Mouse (Mus musculus) naive thymus-derived CD4-positive, alpha-beta T cell, adult 2 months (primary cell): ENCODE measurements around the gene Cog1.
A peak's percentile ranks its signal among the peaks of the same experiment; 100 is the strongest.

Experiments used
- DNase-seq: peaks from one replicate; pipeline ENCODE4 v3.0.0-alpha.2; 2011; ENCODE audit warnings: low read depth

Cog1 gene

DNA sequence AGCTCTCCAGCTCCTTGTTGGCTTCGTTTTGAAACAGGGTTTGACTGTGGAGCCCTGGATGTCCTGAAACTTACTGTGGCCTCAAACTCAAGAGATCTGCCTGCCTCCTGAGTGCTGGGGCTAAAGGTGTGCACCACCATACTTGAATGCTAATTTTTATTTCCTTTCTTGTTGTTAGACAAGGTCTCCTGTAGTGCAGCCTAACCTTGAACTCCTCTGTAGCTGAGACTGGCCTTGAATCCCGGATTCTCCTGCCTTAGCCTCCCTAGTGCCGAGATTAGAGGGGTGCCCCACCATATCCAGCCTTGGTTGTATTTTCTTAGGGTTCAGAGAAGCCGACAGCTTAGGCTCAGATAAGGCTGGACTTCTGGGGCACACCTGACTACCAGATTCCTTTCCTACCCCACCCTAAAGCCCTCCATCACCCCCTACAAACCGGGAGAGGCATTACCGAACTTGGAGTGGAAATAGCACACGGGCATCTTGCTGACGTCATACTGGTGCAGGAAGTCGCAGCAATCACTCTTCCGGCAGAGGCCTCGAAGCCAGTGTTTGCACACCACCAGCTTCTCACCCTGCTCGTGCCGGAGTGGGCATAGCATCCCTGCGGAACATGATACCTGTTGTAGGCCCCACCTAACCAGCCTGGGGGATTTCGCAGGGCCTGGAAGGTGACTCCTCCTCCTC lies 57.1 kb downstream of the Cog1 start:
- no peak for DNase-seq

GRCm38 (mm10) chr11:113708629-113709213 lies 59.8 kb downstream of the Cog1 start:
- no peak for DNase-seq

DNA sequence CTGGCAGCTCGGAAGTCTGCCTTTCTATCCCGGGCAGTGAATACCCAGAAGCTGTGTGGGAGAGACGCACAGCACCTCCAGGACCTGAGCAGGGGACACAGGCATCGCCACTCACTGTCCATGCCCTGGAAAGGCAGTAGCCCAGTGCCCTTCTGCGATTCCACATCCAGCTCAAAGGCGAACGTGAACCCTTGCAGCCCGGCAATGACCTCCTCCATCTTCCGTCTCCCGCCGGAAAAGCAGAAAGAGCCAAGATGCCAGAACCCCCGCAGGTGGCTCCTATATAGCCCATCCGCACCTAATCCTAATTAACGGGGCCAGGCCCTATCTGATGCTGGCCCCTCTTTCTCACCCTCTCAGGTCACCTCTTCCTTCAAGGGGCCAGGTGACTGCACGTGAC lies 60.3 kb downstream of the Cog1 start:
- no peak for DNase-seq

DNA sequence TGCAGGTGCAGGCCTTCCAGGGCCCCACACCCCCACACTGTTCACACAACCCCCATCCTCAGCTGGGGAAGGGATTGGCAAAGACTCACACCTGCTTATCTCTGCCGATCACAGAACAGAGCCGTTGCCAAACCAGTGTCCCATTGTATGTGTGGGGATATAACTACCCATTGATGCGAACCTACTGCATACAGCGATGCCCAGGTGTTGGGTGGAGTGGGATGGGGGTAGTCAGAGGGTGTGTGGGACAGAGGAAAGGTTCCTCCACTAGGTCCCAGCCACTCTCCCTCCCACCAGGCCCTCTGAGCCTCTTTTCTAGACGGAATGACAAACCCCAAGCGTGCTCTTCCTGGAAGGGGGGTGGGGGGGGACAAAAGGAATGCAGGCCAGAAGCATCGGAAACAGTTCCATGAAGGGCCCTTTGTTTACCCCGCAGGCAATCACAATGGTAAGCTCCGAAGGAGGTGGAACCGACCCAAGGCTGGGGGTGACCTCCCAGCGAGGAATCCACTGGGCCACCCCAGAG lies 60.8 kb downstream of the Cog1 start, which contains the start of gene Cpsf4l:
Gene Cpsf4l, minus strand, starts transcription at position 287 of the 526 bp plus-strand sequence.
- no peak for DNase-seq

- DNase-seq, result no peak
These were observed 61.3 kb downstream of the Cog1 start for GRCm38 (mm10) chr11:113710257-113710777.

DNA sequence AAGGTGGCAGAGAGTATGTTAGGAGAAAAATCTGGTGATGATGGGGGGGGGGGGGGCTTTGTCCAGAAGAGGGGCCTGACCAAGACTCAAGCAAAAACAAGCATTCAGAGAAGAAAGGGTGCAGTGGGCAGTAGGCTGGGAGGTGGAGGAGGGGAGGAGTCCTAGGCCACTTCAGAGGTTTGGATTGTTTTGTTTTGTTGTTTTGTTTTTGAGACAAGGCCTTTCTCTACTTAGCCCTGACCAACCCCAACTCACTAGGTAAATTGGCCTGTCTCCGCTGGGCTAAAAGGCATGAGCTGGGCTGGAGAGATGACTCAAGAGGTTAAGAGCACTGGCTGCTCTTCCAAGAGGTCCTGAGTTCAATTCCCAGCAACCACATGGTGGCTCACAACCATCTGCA lies 62.1 kb downstream of the Cog1 start:
- no peak for DNase-seq

GRCm38 (mm10) chr11:113715078-113715674 lies 66.2 kb downstream of the Cog1 start:
- DNase-seq, result peak; percentile 22

- DNase-seq, result no peak
These were observed 67.2 kb downstream of the Cog1 start for GRCm38 (mm10) chr11:113716132-113716531.
